8 mouse cellular contexts compared by ENCODE assay signal in genomic region chr7:66839463-66840007, GRCm38 (mm10). TPM values are rescaled to one million over a fixed set of nuclear protein-coding genes. Genes with fewer than 3 reads are reported as not detected.
A peak's percentile ranks its signal among the peaks of the same experiment; 100 is the strongest.
DNase-seq lines count a peak whose midpoint lies in the region; ATAC-seq and TF ChIP-seq lines count a peak whose summit lies in the region.

TSS of gene Adamts17 (plus strand) at chr7:66839735.

- in situ Hi-C loops in ES-E14 (cut with MboI; ENCODE audit: low sequenced_read_pairs in 2 of 2, unreplicated experiment in 2 of 2), result loop anchor here (25.0 kb wide), 2 partner anchors 373 to 798 kb away; partner anchors contain the start of genes Lrrc28 (in 1 of the 2), Lysmd4 (in 1 of the 2) and Ttc23 (in 1 of the 2)

- peak within 1 kb of the TSS; percentile 22 for H3K9ac ChIP-seq in ES-E14 (ENCODE audit: insufficient read depth, low read depth, low read length, poor library complexity, severe bottlenecking)
- peak within 1 kb of the TSS; percentile 57 for H3K9ac ChIP-seq in forebrain, postnatal 0 days
- peak within 1 kb of the TSS; percentile 77 for H3K9ac ChIP-seq in neural tube, embryonic 15.5 days (replicated peaks)

- TF ChIP-seq CTCF in forebrain, postnatal 0 days (IDR thresholded peaks at IDR 0.05; ENCODE audit: low read depth), result peak; percentile 94

- under 1% methylated on average over 30 of the region's 30 CpGs for WGBS in forebrain, postnatal 0 days
- under 1% methylated on average over 30 of the region's 30 CpGs for WGBS in neural tube, embryonic 15.5 days

- no peaks in the 10 kb centered on the region for H3K9me3 ChIP-seq in ES-E14 (ENCODE audit: control insufficient read depth, insufficient read depth, low read depth, low read length)
- H3K9me3 ChIP-seq in forebrain, postnatal 0 days (ENCODE audit: low read length), result no peaks in the 10 kb centered on the region
- H3K9me3 ChIP-seq in neural tube, embryonic 15.5 days (replicated peaks), result no peaks in the 10 kb centered on the region

- H3K4me3 ChIP-seq in ES-E14 (ENCODE audit: insufficient read depth in 1 of 2, low read depth in 1 of 2, low read length in 2 of 2, poor library complexity in 1 of 2, severe bottlenecking in 1 of 2), result peak within 1 kb of the TSS; percentile 61 to 65
- peak within 1 kb of the TSS; percentile 63 for H3K4me3 ChIP-seq in forebrain, postnatal 0 days (ENCODE audit: low read depth, low read length)
- peak within 1 kb of the TSS; percentile 75 for H3K4me3 ChIP-seq in neural tube, embryonic 15.5 days (replicated peaks)

- DNase-seq in ES-E14 (ENCODE audit: low read depth, low spot score), result peak; percentile 95
- peak; percentile 94 for DNase-seq in cerebellum, adult 11-12 months
- DNase-seq in forebrain, postnatal 0 days, result peak; percentile 96
- peak; percentile 83 to 89 for DNase-seq in heart, postnatal 36 days
- peak; percentile 93 to 97 for DNase-seq in layer of hippocampus, adult 18-20 months (ENCODE audit: low spot score in 2 of 2)
- DNase-seq in lung, adult 18-20 months, result peak; percentile 93 to 95
- DNase-seq in testis, postnatal 10 days (ENCODE audit: low spot score), result peak; percentile 96

- peak within 1 kb of the TSS; percentile 100 for H3K4me2 ChIP-seq in forebrain, postnatal 0 days (ENCODE audit: low read depth)
- peak within 1 kb of the TSS; percentile 99 for H3K4me2 ChIP-seq in neural tube, embryonic 15.5 days

- peak; percentile 99 for ATAC-seq in forebrain, postnatal 0 days
- ATAC-seq in neural tube, embryonic 15.5 days (ENCODE audit: low FRiP score), result peak; percentile 99

- H3K4me1 ChIP-seq in ES-E14 (ENCODE audit: control insufficient read depth in 2 of 2, insufficient read depth in 2 of 2, low read length in 2 of 2, poor library complexity in 1 of 2), result no peaks in the 10 kb centered on the region
- peaks cover 3% of the 10 kb centered on the region; the same call in 1 of the 2 replicates for H3K4me1 ChIP-seq in forebrain, postnatal 0 days (ENCODE audit: insufficient read depth)
- peaks cover 23% of the 10 kb centered on the region for H3K4me1 ChIP-seq in neural tube, embryonic 15.5 days

- H3K27ac ChIP-seq in ES-E14 (ENCODE audit: insufficient read depth, low read depth, low read length, poor library complexity, severe bottlenecking), result no peak within 1 kb of the TSS
- H3K27ac ChIP-seq in forebrain, postnatal 0 days (ENCODE audit: low read depth, low read length), result no peak within 1 kb of the TSS
- peak within 1 kb of the TSS; percentile 80 for H3K27ac ChIP-seq in neural tube, embryonic 15.5 days (replicated peaks)

- no peaks in the 10 kb centered on the region; the same call in 1 of the 2 replicates for H3K36me3 ChIP-seq in ES-E14 (ENCODE audit: control insufficient read depth, insufficient read depth, low read length, poor library complexity, severe bottlenecking)
- H3K36me3 ChIP-seq in forebrain, postnatal 0 days (ENCODE audit: insufficient read depth), result no peaks in the 10 kb centered on the region
- no peaks in the 10 kb centered on the region for H3K36me3 ChIP-seq in neural tube, embryonic 15.5 days

- intact Hi-C loops in heart, postnatal 36 days (cut with DNase I), result loop anchor here (1.0 to 5.0 kb wide), 8 partner anchors 19 to 808 kb away; partner anchors contain the start of genes Lrrc28 and Ttc23

- no peaks in the 10 kb centered on the region for H3K27me3 ChIP-seq in forebrain, postnatal 0 days (ENCODE audit: insufficient read depth, low read length)
- peaks cover 11% of the 10 kb centered on the region for H3K27me3 ChIP-seq in neural tube, embryonic 15.5 days (replicated peaks)

TF ChIP-seq in ES-E14, 5 proteins besides CTCF, POLR2A, EP300 and RAD21:
- no peak for TF ChIP-seq CHD2 (IDR thresholded peaks at IDR 0.05; ENCODE audit: low read depth, low read length)
- peak; percentile 55; the same call in 1 of the 2 replicates for TF ChIP-seq ZC3H11A (IDR thresholded peaks at IDR 0.05; ENCODE audit: borderline replicate concordance, low read depth, low read length)
- no peak for TF ChIP-seq ZNF384 (IDR thresholded peaks at IDR 0.05; ENCODE audit: low read depth, low read length)
- TF ChIP-seq MAFK (IDR thresholded peaks at IDR 0.05; ENCODE audit: insufficient read depth, low read depth, low read length), result no peak
- TF ChIP-seq HCFC1 (IDR thresholded peaks at IDR 0.05; ENCODE audit: borderline replicate concordance, insufficient read depth, low read length), result no peak

RNA-seq across cellular contexts. Expression of gene Adamts17, which starts in this region (rescaled TPM):
- total RNA-seq in ES-E14 (2012; rRNA removed), result 2.0 and 2.3 TPM in 2 replicates
- total RNA-seq in forebrain, postnatal 0 days (2014; rRNA removed), result 6.8 and 12.6 TPM in 2 replicates
- 3.3 and 4.1 TPM in 2 replicates for polyA plus RNA-seq in forebrain, postnatal 0 days (2015; fragmentation: Nextera tagmentation; extraction: Ambion mirVana)
- 1 to 10 TPM; 1.3 to 1.5 TPM for total RNA-seq in heart, postnatal 36 days (2021)
- 10 to 100 TPM; 20.2 to 23.8 TPM for total RNA-seq in layer of hippocampus, adult 18-20 months (2021)
- 5.9 and 7.1 TPM in 2 replicates for polyA plus RNA-seq in neural tube, embryonic 15.5 days (2015; fragmentation: Nextera tagmentation; extraction: Ambion mirVana)

Comparison
In these comparisons a context has a peak if more than half of its experiments do, and no peak if none do; other contexts are left out.
1. H3K9ac ChIP-seq: peak in every context shown above with its lines; median percentile 77 in neural tube, embryonic 15.5 days; 57 in forebrain, postnatal 0 days; 22 in ES-E14.